Mouse (Mus musculus) hindbrain, embryonic 15.5 days (tissue): ENCODE results near the gene Robo1. TPM values are rescaled to one million over a fixed set of nuclear protein-coding genes. Genes with fewer than 3 reads are reported as not detected.

Source experiments
- ATAC-seq: fragments of 200-750 bp; cut with Nextera tagmentation; 2 replicates; pipeline ENCODE4 v1.8.0; 2017; ENCODE audit warnings: low read depth, moderate number of reproducible peaks, moderate TSS enrichment; ENCODE audit not compliant: low FRiP score
- H3K27ac ChIP-seq: fragments of 300-500 bp; sonication (generic); replicated peaks from 2 replicates; pipeline ENCODE4 v1.5.1; 2015; ENCODE audit warnings: mild to moderate bottlenecking, inconsistent platforms
- H3K27me3 ChIP-seq: fragments of 300-500 bp; sonication (generic); 2 replicates; pipeline ENCODE4 v1.6.1; 2015; ENCODE audit warnings: control low read depth, inconsistent platforms
- H3K36me3 ChIP-seq: fragments of 300-500 bp; sonication (generic); 2 replicates; pipeline ENCODE4 v1.6.1; 2015; ENCODE audit warnings: control low read depth, inconsistent platforms
- H3K4me1 ChIP-seq: fragments of 300-500 bp; sonication (generic); replicated peaks from 2 replicates; pipeline ENCODE4 v1.6.1; 2015; ENCODE audit warnings: control low read depth, inconsistent platforms
- H3K4me2 ChIP-seq: fragments of 300-500 bp; sonication (generic); 2 replicates; pipeline ENCODE4 v1.6.1; 2015; ENCODE audit warnings: moderate library complexity, mild to moderate bottlenecking, inconsistent platforms
- H3K4me3 ChIP-seq: fragments of 300-500 bp; sonication (generic); 2 replicates; pipeline ENCODE4 v1.5.1; 2015; ENCODE audit warnings: mild to moderate bottlenecking, inconsistent platforms
- H3K9ac ChIP-seq: fragments of 300-500 bp; sonication (generic); 2 replicates; pipeline ENCODE4 v1.6.1; 2015; ENCODE audit warnings: inconsistent platforms
- H3K9me3 ChIP-seq: fragments of 300-500 bp; sonication (generic); 2 replicates; pipeline ENCODE4 v1.6.1; 2016; ENCODE audit warnings: control low read depth, inconsistent platforms
- WGBS: fragments of 180-500 bp; shearing (Covaris S2); methylation state at CpG from one replicate; pipeline ENCODE4 v1.1.7; 2015; 5-methylcytosine and 5-hydroxymethylcytosine counted together
- polyA plus RNA-seq: library from polyadenylated mRNA; unstranded; fragments of >200 nt; fragmentation: Nextera tagmentation; extraction: Ambion mirVana; gene quantifications from 2 replicates; pipeline ENCODE4 v1.2.1, GENCODE M21; 2015

Robo1 gene
- polyA plus RNA-seq, 1 experiment from 2014 or later: 33.1 TPM

DNA sequence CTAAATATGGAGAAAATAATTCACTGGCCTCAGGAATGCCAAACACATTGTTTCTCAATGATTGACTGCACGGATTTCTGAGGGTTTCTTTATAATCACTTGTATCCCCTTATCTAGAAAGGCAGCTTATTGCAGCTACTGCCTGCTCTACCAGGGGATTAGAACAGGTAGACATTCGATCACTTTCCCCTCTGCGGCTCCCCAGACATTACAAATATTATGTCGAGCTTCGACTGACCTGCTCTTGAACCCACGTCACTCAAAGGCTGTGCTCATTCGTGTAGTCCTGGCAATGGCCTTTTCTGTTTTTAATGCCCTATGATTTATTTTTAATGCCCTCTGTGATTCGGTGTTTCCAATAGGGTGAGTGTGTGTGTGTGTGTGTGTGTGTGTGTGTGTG lies 521.4 kb downstream of the Robo1 start:
- H3K9me3 ChIP-seq: no peaks in the 10 kb centered on the region
- H3K4me2 ChIP-seq: no peak overlapping the region
- H3K27ac ChIP-seq: no peak overlapping the region
- ATAC-seq: no peak
- no peak overlapping the region for H3K9ac ChIP-seq
- no peaks in the 10 kb centered on the region for H3K36me3 ChIP-seq
- no peak overlapping the region for H3K4me3 ChIP-seq
- WGBS: 46% methylated on average over 8 of the region's 8 CpGs
- H3K27me3 ChIP-seq: no peaks in the 10 kb centered on the region
- no peaks in the 10 kb centered on the region; the same call in 1 of the 2 replicates for H3K4me1 ChIP-seq

DNA sequence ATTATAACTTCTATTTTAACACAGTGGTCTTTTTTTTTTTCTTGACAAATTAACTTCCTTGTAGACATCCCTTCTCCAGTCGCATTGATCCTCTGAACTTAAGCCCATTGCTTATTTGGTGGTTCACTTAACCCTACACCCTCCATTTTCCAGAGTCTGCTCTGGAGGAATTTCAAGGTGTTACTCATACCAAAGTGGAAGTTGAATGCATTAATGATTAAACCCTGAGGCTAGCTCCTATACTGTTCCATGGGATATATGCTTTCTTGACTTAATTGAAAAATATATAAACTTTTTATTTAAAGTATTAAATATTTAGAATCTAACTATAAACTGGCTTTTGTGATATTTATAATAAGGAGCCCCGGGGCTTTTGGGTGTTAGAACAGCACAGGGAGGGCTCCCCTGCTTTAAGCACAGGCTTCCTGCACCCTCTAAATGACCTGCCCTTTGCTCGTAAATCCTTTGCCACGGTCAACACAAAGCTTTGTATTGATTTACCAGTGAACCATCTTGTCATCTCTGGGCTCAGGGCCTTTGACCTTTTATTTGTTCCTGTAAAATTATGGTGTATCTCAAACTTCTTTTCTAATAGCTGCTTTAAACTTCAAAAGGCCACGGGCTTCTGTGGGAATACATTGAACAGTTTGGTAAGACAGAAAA lies 522.4 kb downstream of the Robo1 start:
- Histone ChIP-seq H3K27me3 (no peaks in the 10 kb centered on the region), H3K4me3 (no peak overlapping the region), H3K36me3 (no peaks in the 10 kb centered on the region), H3K4me2 (no peak overlapping the region), H3K9ac (no peak overlapping the region), H3K27ac (no peak overlapping the region), H3K9me3 (no peaks in the 10 kb centered on the region), H3K4me1 (no peaks in the 10 kb centered on the region; the same call in 1 of the 2 replicates)
- WGBS: 36% methylated on average over 5 of the region's 5 CpGs
- ATAC-seq: no peak

DNA sequence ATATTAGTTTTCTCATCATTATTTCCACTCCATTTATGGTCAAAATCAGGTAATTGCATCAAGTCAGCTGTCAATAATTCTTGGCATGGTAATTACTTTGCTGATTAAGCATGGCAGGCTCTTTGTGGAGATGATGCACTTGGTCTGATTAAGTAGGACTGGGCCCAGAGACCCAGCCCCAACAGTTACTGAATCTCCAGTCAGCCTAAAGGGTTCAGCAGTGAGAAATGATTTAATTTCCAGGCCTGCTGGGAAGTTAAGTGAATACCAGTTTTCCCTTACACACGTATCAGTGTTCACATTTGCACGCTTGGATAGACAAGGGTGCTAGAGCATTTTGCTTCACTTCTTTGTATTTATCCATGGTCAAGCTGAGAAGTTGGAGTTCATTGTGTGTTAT lies 526.2 kb downstream of the Robo1 start:
- no peaks in the 10 kb centered on the region; the same call in 1 of the 2 replicates for H3K4me1 ChIP-seq
- no peak overlapping the region for H3K4me3 ChIP-seq
- H3K9ac ChIP-seq: no peak overlapping the region
- H3K36me3 ChIP-seq: no peaks in the 10 kb centered on the region
- no peak for ATAC-seq
- H3K27ac ChIP-seq: no peak overlapping the region
- no peaks in the 10 kb centered on the region for H3K27me3 ChIP-seq
- H3K4me2 ChIP-seq: no peak overlapping the region
- 49% methylated on average over 2 of the region's 2 CpGs for WGBS
- H3K9me3 ChIP-seq: no peaks in the 10 kb centered on the region

DNA sequence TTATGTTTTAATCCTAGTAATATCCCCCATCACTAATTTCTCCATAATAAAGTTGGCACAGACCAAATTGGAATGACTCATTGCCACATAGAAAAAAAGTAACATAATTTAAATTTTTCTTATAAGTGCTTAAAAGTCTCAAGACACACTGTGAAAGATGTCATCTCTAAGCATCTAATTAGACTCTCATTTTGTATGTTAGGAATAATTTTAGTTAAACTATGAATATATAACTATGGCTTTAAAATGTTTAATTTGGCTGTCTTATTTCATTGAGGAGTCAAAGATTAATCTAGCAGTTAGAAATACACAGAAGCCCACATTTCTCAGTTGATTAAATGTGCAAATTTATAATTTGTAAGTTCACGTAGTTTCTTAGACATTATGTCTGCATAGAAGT lies 530.9 kb downstream of the Robo1 start:
- no peak overlapping the region for H3K27ac ChIP-seq
- H3K4me3 ChIP-seq: no peak overlapping the region
- no peaks in the 10 kb centered on the region; the same call in 1 of the 2 replicates for H3K4me1 ChIP-seq
- no peak for ATAC-seq
- no peaks in the 10 kb centered on the region for H3K27me3 ChIP-seq
- no peak overlapping the region for H3K9ac ChIP-seq
- H3K4me2 ChIP-seq: no peak overlapping the region
- no peaks in the 10 kb centered on the region for H3K9me3 ChIP-seq
- H3K36me3 ChIP-seq: no peaks in the 10 kb centered on the region
- WGBS: 63% methylated on average over 1 of the region's 1 CpGs

DNA sequence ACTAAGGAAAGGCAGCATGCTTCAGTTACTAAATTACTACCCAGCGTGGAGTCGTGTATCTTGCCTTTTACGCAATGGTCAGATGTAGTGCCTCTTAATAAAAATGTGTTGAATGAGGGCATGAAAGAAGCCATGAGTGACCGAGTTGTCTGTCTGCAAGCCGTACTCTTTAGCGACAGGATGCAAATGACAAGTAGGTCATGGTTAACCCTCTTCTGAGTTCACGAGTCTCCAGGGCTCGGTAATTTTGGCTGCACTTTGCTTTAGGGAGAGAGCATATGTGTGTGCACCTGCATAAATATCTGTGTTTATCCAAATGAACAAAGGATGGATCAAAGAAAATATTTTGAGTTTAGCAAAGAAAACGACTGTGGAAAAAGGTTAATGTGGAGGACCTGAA lies 533.0 kb downstream of the Robo1 start:
- no peak overlapping the region for H3K27ac ChIP-seq
- H3K9me3 ChIP-seq: no peaks in the 10 kb centered on the region
- WGBS: 53% methylated on average over 9 of the region's 9 CpGs
- H3K36me3 ChIP-seq: no peaks in the 10 kb centered on the region
- no peaks in the 10 kb centered on the region for H3K27me3 ChIP-seq
- no peaks in the 10 kb centered on the region; the same call in 1 of the 2 replicates for H3K4me1 ChIP-seq
- no peak for ATAC-seq
- H3K4me2 ChIP-seq: no peak overlapping the region
- H3K9ac ChIP-seq: no peak overlapping the region
- H3K4me3 ChIP-seq: no peak overlapping the region

DNA sequence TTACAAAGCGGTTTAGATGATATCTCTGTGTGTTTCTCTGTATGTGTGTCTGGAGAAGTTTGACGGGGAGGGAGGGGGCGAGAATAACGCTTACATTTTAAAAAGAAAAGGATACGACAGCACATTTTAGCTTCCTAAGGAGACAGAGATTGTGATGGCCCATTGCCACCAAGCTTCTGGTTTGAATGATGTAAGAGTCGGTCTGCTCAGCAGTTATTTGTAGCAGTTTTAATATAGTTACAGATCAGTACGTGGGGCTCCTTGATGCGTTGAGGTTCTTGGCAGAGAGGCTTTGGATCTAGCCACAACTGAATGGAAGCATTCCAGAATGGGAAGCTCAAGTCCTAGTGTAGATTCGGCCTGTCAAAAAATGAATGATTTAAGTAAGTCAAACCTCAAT lies 546.0 kb downstream of the Robo1 start:
- Histone ChIP-seq H3K9me3 (no peaks in the 10 kb centered on the region), H3K4me3 (no peak overlapping the region), H3K27me3 (no peaks in the 10 kb centered on the region), H3K27ac (no peak overlapping the region), H3K9ac (no peak overlapping the region), H3K4me2 (no peak overlapping the region), H3K4me1 (no peaks in the 10 kb centered on the region), H3K36me3 (no peaks in the 10 kb centered on the region)
- ATAC-seq: no peak
- 83% methylated on average over 9 of the region's 9 CpGs for WGBS

DNA sequence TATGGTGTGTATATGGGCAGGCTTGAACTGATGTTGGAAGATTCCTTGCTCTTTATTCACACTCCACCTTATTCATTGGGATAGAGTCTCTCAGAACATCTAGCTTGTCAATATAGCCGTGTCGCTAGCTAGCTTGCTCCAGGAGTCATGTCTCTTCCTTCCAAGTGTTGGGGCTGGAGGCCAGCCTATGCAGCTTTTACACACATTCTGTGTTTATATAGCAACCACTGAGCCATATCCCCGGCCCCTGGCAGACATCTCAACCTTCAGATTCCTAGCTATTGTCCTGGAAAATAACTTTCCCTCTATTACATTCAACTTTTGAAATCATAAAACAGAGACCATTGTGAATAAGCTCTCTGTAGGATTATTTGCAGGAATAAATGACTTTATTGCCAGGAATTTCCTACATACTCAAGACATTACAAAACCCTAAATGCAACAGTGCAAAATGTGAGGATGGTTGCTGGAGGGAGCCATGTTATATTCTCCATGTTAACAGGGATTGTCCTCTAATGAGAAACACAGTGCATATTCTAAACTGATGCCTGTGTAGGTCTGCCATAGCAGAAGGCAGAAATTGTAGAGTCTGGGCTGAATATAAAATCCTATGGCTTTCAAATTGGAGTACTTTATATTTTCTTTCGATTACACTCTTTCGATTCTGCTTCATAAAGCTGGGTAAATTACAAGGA lies 546.9 kb downstream of the Robo1 start:
- 78% methylated on average over 5 of the region's 5 CpGs for WGBS
- Histone ChIP-seq H3K36me3 (no peaks in the 10 kb centered on the region), H3K4me3 (no peak overlapping the region), H3K9ac (no peak overlapping the region), H3K4me2 (no peak overlapping the region), H3K9me3 (no peaks in the 10 kb centered on the region), H3K4me1 (no peaks in the 10 kb centered on the region), H3K27me3 (no peaks in the 10 kb centered on the region), H3K27ac (no peak overlapping the region)
- no peak for ATAC-seq

DNA sequence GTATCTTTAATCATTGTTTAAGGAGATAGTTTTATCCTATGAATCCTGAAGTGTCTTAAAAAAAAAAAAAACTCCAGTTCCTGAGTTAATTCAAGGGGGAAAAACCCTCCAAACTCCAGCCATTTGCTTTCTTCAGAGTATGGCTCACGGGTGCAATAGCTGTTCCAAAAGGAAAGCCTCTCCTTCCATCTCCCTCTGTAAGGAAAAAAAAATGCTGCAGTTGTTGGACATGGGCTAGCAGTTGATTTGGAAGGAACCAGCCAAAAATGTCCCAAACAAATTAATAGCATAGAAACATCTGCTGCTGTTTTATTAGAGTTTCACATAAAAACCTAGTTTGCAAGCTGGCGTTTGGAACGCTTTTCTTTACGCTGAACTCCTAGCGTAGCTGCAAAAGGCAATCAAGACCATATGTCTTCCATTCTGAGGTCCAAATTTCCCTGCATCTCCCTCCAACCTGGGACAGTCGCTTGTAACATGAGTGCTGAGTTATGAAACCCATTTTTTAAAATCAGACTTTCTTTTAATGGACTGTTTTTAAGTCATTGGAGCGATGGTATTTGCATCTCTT lies 553.7 kb downstream of the Robo1 start:
- no peak overlapping the region for H3K4me2 ChIP-seq
- H3K9ac ChIP-seq: no peak overlapping the region
- no peaks in the 10 kb centered on the region for H3K9me3 ChIP-seq
- 66% methylated on average over 7 of the region's 7 CpGs for WGBS
- H3K36me3 ChIP-seq: no peaks in the 10 kb centered on the region
- no peaks in the 10 kb centered on the region for H3K4me1 ChIP-seq
- no peak overlapping the region for H3K4me3 ChIP-seq
- ATAC-seq: no peak
- H3K27me3 ChIP-seq: no peaks in the 10 kb centered on the region
- no peak overlapping the region for H3K27ac ChIP-seq

DNA sequence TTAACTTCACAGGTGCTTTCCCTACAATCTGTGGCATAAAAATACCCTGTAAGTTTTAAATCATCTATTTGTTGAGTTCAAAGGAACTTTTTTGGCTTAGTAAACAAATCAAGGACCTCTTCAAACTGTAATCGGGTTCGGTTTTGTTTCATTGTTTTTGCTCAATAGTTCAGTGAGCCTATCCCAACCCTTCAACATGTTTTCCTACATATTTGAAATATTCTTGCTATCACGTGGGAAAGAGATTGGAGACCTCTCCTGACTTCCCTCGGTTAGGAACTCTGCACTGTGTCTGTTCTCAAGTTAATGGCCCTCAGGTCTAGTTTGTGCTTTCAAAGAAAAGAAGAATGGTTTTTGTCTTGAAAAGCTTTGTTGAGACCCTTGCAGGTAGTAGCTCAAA lies 557.9 kb downstream of the Robo1 start:
- no peak overlapping the region for H3K9ac ChIP-seq
- no peak overlapping the region for H3K27ac ChIP-seq
- WGBS: 83% methylated on average over 4 of the region's 4 CpGs
- no peak overlapping the region for H3K4me3 ChIP-seq
- ATAC-seq: no peak
- H3K36me3 ChIP-seq: no peaks in the 10 kb centered on the region
- no peaks in the 10 kb centered on the region for H3K27me3 ChIP-seq
- no peaks in the 10 kb centered on the region for H3K9me3 ChIP-seq
- H3K4me2 ChIP-seq: no peak overlapping the region
- H3K4me1 ChIP-seq: no peaks in the 10 kb centered on the region

DNA sequence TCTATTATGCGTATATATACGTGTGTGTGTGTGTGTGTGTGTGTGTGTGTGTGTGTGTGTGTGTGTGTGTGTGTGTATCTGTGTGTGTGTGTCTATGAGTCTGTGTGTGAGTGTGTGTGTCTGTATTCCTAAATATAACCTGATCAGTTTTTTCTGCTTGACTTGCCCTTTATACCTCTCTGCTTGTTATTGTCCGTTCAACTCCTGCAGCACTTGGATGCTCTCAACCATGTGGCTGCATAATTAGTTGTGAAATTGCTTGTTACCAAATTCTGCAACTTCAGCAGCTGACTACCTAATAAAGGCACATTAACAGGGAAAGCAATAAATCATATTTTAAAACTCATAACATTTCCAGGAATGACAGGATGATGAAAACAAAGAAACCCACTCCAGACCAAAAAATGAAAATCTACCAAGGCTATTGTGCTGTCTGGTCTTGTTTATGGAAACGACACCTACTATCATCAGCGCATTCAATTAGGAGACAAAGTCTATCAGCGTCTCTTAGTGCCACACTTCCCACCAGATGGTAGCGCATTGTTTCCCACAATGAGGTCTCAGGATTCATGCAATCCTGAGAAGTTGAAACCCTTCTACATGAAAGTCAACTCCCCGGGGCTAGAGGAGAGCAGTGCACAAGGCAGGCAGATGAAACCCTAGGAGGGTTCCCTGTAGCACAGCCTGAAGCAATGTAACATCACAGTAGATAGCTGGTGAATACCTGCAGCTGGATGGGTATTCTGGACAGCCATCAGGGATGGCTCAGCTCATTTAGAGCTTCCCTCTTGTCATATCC lies 567.0 kb downstream of the Robo1 start:
- no peaks in the 10 kb centered on the region for H3K27me3 ChIP-seq
- H3K36me3 ChIP-seq: no peaks in the 10 kb centered on the region
- 47% methylated on average over 8 of the region's 8 CpGs for WGBS
- H3K9ac ChIP-seq: no peak overlapping the region
- no peak overlapping the region for H3K4me3 ChIP-seq
- peak overlapping the region; percentile 75 for H3K27ac ChIP-seq
- no peaks in the 10 kb centered on the region for H3K9me3 ChIP-seq
- ATAC-seq: peak; percentile 61; the same call in 1 of the 2 replicates
- peaks cover 9% of the 10 kb centered on the region for H3K4me1 ChIP-seq
- peak overlapping the region; percentile 23; the same call in 1 of the 2 replicates for H3K4me2 ChIP-seq

DNA sequence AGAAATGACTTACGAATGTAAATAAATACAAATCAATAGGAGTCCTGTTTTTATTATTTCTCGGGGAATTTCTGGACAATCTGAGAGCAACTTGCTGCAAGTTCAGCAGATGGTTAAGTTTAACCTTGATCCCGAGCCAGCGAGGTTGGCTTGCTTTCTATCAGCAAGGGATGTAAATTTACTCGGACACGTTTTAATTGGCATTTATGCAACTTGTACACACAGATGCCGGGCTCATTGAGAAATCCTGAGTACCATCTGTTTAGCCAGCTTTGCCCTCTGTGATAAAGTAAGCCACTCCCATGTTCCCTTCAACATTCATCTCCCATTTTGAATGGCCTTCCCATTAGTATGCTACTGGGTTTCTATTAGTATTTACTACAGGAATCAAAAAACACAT lies 580.0 kb downstream of the Robo1 start:
- H3K4me2 ChIP-seq: peak overlapping the region; percentile 28
- ATAC-seq: 0 out of 2 replicates have a peak, but pooled peaks have one; percentile 34
- no peak overlapping the region for H3K27ac ChIP-seq
- no peaks in the 10 kb centered on the region for H3K4me1 ChIP-seq
- no peaks in the 10 kb centered on the region for H3K9me3 ChIP-seq
- WGBS: 15% methylated on average over 7 of the region's 7 CpGs
- H3K9ac ChIP-seq: no peak overlapping the region
- no peak overlapping the region for H3K4me3 ChIP-seq
- H3K36me3 ChIP-seq: no peaks in the 10 kb centered on the region
- H3K27me3 ChIP-seq: no peaks in the 10 kb centered on the region

DNA sequence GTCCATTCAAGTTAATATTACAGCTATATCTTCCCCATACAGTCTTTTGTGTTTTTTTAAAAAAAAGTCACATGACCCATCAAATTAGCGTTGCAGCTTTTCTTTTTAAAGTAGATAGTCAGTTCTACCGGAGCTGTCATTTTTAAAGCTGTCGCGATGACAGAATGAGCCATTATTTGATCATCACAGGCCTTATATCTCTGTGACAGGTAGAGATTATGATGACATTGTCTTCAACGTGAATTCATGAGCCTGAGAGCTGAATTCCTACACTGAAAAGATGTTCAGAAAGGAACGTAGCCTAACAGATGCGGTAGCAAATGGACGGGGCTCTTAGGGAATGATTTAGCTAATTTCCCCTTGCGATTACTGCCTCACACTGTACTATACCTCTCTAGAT lies 581.3 kb downstream of the Robo1 start:
- no peaks in the 10 kb centered on the region for H3K4me1 ChIP-seq
- no peaks in the 10 kb centered on the region for H3K27me3 ChIP-seq
- H3K9ac ChIP-seq: no peak overlapping the region
- no peak for ATAC-seq
- 70% methylated on average over 9 of the region's 9 CpGs for WGBS
- H3K4me2 ChIP-seq: no peak overlapping the region
- no peak overlapping the region for H3K4me3 ChIP-seq
- H3K36me3 ChIP-seq: no peaks in the 10 kb centered on the region
- H3K27ac ChIP-seq: no peak overlapping the region
- no peaks in the 10 kb centered on the region for H3K9me3 ChIP-seq
